Mouse (Mus musculus): ENCODE measurements around the gene BC030867. TPM values are rescaled to one million over a fixed set of nuclear protein-coding genes. Genes with fewer than 3 reads are reported as not detected.

The BC030867 gene
- polyA plus RNA-seq, 1 experiment from 2014 or later = 25.8 TPM

DNA sequence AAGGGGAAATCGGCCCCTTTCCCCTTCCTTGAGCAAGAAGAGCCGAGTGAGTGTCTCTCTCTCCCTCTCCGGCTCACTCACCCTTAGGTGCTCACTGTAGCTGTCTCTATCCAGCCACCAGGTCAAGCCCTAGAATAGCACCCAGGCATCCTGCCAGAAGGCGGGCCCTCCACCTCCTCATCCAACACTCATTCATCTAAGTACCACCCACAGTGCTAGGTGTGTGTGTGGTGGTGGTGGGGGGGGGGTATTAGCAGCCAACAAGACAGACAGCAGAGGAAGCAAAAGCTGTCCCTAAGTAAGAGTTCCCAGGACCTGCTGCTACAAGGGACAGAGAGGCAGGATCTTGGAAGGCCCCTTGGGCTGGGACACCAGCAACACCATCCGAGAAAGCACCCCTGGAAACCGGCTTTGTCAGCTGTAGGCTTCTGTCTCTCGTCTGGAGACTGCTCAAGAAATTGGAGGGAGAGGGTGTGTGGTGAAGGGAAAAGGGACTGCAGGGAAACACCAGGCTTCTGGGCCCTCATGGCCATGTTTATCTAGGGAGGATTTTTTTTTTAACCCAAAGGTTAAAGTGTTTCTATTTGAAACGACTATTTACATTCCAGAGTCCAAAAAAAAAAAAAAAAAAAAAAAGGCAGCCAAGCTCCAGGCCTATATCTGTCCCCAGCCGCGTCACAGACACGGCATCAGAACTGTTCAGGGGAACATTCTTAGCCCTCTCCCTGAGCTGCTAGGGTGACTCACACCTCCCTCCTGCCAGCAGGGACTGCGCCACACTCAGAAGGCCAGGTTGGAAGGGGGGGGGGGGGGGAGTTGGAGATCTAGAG is 32.4 kb upstream of the BC030867 start:
- DNase-seq (ENCODE audit: low spot score) = no peak
- H3K9me3 ChIP-seq (replicated peaks) = no peaks in the 10 kb centered on the region
- WGBS = 52% methylated on average over 12 of the region's 12 CpGs
- peaks cover 81% of the 10 kb centered on the region for H3K4me1 ChIP-seq
- peak overlapping the region; percentile 49; the same call in 1 of the 2 replicates for H3K27ac ChIP-seq (replicated peaks)
- no peaks in the 10 kb centered on the region; the same call in 1 of the 2 replicates for H3K27me3 ChIP-seq (ENCODE audit: low read depth, poor library complexity, severe bottlenecking)
- H3K36me3 ChIP-seq = peaks cover 44% of the 10 kb centered on the region
- no peak overlapping the region for H3K4me3 ChIP-seq

DNA sequence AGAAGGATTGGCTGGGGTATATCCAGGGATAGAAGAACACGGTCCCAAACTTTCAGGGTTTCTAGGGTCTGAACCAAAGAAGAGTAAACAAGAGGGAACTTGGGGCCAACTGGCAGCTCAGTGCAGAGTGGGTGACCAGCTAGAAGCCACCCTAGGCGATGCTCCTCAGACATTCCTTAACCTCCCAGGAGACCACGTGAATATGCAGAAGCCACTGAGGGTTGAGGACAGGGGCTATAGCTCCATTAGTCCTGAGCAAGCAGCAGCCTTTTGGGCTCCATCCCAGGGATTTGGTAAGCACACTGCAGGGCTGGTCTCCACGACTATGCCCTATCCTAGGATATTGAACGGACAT is 31.8 kb upstream of the BC030867 start:
- no peak overlapping the region for H3K4me3 ChIP-seq
- H3K36me3 ChIP-seq = peaks cover 49% of the 10 kb centered on the region
- WGBS = 61% methylated on average over 5 of the region's 5 CpGs
- peak overlapping the region; percentile 49; the same call in 1 of the 2 replicates for H3K27ac ChIP-seq (replicated peaks)
- H3K9me3 ChIP-seq (replicated peaks) = no peaks in the 10 kb centered on the region
- H3K4me1 ChIP-seq = peaks cover 77% of the 10 kb centered on the region
- DNase-seq (ENCODE audit: low spot score) = no peak
- no peaks in the 10 kb centered on the region; the same call in 1 of the 2 replicates for H3K27me3 ChIP-seq (ENCODE audit: low read depth, poor library complexity, severe bottlenecking)

DNA sequence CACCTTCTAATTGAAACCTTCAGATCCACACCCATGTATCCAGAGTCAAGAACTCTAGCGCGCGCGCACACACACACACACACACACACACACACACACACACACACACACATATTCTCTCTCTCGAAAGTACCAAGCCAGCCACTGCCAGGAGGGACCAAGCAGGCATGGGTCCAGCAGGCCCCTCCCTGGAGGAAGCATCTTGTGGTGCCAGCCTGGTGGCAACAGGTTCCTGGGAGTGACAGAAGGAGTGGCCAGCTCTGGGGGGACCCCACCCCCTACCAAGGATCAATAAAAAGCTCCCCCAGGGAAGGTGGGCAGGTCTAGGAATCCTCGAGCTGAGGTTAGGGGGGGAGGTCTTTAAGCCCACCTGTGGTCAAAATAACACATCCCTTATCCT is 31.3 kb upstream of the BC030867 start:
- Histone ChIP-seq H3K27ac (replicated peaks) (peak overlapping the region; percentile 82; the same call in 1 of the 2 replicates), H3K36me3 (peaks cover 51% of the 10 kb centered on the region), H3K27me3 (ENCODE audit: low read depth, poor library complexity, severe bottlenecking) (no peaks in the 10 kb centered on the region; the same call in 1 of the 2 replicates), H3K4me3 (no peak overlapping the region), H3K9me3 (replicated peaks) (no peaks in the 10 kb centered on the region), H3K4me1 (peaks cover 78% of the 10 kb centered on the region)
- DNase-seq (ENCODE audit: low spot score) = no peak
- WGBS = 85% methylated on average over 6 of the region's 6 CpGs

DNA sequence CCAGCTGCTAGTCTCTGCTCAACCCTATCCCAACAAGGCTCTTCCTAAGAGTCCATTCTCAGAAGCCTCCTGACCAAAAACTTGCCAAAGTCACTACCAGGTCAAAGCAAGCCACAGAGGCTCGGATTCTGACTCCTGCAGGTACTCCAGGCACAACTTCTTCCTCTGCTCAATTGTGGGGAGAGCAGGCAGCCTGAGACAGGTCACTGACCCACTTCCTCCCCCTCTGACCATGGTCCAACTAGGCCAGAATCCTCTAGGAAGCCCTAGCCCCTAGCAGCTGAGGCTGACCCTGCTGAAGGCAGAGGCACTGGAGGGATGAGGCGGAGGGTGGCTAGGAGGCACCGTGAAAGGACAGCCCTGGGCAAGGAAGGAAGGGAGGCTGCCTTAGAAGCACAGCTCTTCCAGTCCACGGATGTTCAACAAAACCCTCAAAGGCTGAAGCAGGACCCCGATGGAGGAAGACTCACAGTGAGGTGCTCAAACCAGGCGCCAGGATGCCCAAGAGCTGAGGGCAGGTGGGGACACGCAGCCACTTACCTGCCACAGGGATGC is 30.7 kb upstream of the BC030867 start:
- Histone ChIP-seq H3K4me1 (peaks cover 81% of the 10 kb centered on the region), H3K9me3 (replicated peaks) (no peaks in the 10 kb centered on the region), H3K27ac (replicated peaks) (peak overlapping the region; percentile 82), H3K27me3 (ENCODE audit: low read depth, poor library complexity, severe bottlenecking) (no peaks in the 10 kb centered on the region; the same call in 1 of the 2 replicates), H3K4me3 (peak overlapping the region; percentile 42), H3K36me3 (peaks cover 52% of the 10 kb centered on the region)
- WGBS = 79% methylated on average over 7 of the region's 7 CpGs
- no peak for DNase-seq (ENCODE audit: low spot score)

DNA sequence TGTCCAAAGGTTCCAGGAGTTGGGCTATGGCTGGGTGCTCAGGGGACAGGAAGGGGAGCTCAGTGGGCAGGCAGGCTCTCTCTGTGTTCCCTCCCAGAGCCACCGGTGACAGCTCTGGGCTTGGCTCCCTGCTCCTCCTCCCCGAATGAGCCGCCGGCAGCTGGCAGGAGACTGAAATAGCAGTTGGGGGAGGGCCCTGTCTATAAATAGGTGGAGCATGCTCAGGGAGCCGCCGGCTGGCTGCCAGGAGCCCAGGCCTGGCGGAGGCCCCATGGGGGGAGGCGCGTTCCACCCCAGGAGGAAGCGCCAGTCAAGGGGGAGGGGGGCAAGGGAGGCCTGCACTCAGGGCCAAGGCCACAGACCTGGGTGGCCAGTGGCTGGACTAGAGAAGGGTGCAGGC is 29.9 kb upstream of the BC030867 start:
- H3K9me3 ChIP-seq (replicated peaks) = no peaks in the 10 kb centered on the region
- DNase-seq (ENCODE audit: low spot score) = peak; percentile 74
- peaks cover 85% of the 10 kb centered on the region for H3K4me1 ChIP-seq
- H3K27me3 ChIP-seq (ENCODE audit: low read depth, poor library complexity, severe bottlenecking) = no peaks in the 10 kb centered on the region; the same call in 1 of the 2 replicates
- WGBS = under 1% methylated on average over 10 of the region's 10 CpGs
- H3K4me3 ChIP-seq = peak overlapping the region; percentile 42
- peaks cover 48% of the 10 kb centered on the region for H3K36me3 ChIP-seq
- peak overlapping the region; percentile 82 for H3K27ac ChIP-seq (replicated peaks)

DNA sequence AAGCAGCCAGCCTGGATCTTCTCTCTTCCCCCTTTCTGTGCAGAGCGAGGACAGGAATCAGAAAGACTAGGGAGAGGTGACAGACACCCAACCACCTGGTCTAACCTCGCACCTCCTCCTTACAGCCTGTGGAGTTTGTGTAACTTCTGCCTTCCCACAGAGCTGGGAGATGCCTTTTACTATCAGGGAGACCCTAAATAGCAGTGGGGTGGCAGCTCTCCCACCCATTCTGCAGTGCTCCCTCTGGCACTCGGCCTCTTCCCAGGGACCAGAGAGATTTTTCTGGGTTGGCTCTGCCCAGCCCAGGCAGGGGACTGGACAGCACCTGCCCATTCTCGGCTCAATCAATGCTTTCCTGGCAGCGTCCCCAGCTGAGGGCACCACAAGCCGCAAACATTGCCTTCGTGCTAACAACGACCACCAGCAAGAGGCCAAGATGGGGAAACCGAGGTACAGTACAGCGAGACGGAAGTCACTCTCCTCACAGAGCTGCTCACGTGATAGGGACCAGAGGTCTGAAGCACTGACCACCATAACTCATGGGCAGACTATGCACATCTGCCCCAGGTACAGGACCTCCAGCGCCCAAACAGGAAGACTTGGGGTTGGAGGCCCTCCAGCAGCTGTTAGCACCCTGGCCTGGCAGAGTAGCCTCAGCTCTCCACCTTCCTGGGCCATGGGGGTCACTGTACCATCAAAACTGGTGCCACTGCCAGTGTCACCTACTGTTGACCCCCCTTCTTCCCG is 29.3 kb upstream of the BC030867 start:
- peak overlapping the region; percentile 42; the same call in 1 of the 2 replicates for H3K4me3 ChIP-seq

DNA sequence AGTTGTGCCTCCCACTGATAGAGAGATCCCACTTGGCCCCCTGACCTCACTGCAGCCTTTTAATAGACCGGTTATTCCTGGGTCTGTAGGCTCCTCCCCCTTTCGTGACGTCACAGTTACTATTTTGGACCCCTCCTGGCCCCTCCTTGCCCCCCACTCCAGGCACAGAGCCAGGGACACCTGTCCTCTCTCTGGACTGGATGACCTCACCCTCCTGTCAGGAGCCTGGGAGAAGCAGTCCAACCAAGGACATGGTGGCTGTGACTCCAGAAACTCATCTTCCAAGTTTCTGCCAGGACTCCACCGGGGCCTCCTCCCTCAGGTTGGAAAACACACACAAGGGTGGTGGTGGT is 28.7 kb upstream of the BC030867 start:
- H3K4me3 ChIP-seq = no peak overlapping the region
- peaks cover 85% of the 10 kb centered on the region for H3K4me1 ChIP-seq
- no peak overlapping the region for H3K27ac ChIP-seq (replicated peaks)
- peaks cover 53% of the 10 kb centered on the region for H3K36me3 ChIP-seq
- 77% methylated on average over 4 of the region's 4 CpGs for WGBS
- no peaks in the 10 kb centered on the region for H3K9me3 ChIP-seq (replicated peaks)
- H3K27me3 ChIP-seq (ENCODE audit: low read depth, poor library complexity, severe bottlenecking) = peaks cover 8% of the 10 kb centered on the region; the same call in 1 of the 2 replicates
- DNase-seq (ENCODE audit: low spot score) = no peak

More for the DNA sequence above, 29.3 kb upstream of the BC030867 start:
- no peak for DNase-seq (ENCODE audit: low spot score)
- Histone ChIP-seq H3K9me3 (replicated peaks) (no peaks in the 10 kb centered on the region), H3K27me3 (ENCODE audit: low read depth, poor library complexity, severe bottlenecking) (peaks cover 6% of the 10 kb centered on the region; the same call in 1 of the 2 replicates), H3K4me1 (peaks cover 85% of the 10 kb centered on the region), H3K27ac (replicated peaks) (peak overlapping the region; percentile 82), H3K36me3 (peaks cover 52% of the 10 kb centered on the region)
- 73% methylated on average over 14 of the region's 14 CpGs for WGBS

DNA sequence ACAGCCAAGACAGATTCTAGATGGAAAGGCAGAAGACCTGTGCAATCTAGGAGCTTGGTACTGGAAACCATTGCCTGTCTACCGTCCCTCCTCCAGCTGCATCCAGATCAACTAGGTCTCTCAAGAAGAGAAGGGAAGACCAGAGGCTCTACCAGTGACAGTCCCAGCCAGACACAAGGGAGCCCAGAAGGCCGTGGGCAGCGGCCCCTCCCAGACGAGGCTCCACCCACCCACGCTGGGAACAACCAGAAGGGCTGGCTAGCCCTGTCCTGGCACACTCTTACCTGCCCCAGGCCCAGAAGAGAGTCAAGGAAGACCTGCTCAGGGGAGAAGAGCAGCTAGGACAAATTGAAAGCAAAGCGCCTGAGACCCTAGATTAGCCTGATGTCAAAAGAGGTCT is 28.2 kb upstream of the BC030867 start:
- H3K9me3 ChIP-seq (replicated peaks) = no peaks in the 10 kb centered on the region
- no peak overlapping the region for H3K4me3 ChIP-seq
- H3K27me3 ChIP-seq (ENCODE audit: low read depth, poor library complexity, severe bottlenecking) = peaks cover 13% of the 10 kb centered on the region; the same call in 1 of the 2 replicates
- H3K27ac ChIP-seq (replicated peaks) = no peak overlapping the region
- peaks cover 85% of the 10 kb centered on the region for H3K4me1 ChIP-seq
- DNase-seq (ENCODE audit: low spot score) = no peak
- peaks cover 53% of the 10 kb centered on the region for H3K36me3 ChIP-seq
- 79% methylated on average over 6 of the region's 6 CpGs for WGBS

DNA sequence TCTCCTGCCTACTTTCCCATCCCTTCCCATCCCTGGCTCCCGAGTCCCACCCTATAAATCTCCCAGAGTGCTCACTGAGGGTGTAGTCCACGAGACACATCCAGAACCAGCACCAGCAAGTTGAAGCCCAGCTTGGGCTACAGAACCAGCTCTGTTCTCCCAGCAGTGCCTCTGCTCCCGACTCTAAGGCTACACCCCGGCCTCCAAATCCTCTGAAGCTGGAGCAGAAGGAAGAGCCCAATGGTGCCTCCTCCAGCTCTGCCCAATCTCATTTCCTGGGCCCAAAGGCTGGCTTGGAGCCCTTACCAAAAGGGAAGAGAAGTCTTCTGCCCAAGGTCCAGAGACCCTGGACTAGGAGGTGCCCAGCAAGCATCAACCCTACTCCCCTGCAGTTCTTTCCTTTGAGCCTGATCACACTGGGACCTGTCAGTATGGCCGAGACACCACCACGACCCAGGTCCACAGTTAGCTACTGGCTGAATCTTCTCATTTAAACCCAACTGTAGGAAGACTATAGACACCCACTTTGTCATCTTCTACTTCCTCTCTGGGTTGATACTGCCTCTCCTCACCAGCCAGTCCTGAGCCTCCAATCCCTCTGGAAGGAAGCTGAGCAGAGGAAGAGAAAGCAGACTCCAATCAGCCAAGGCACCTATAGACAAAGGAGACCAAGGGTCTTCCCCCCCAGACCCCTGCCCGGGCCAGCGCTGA is 27.3 kb upstream of the BC030867 start:
- WGBS = 89% methylated on average over 8 of the region's 8 CpGs

DNA sequence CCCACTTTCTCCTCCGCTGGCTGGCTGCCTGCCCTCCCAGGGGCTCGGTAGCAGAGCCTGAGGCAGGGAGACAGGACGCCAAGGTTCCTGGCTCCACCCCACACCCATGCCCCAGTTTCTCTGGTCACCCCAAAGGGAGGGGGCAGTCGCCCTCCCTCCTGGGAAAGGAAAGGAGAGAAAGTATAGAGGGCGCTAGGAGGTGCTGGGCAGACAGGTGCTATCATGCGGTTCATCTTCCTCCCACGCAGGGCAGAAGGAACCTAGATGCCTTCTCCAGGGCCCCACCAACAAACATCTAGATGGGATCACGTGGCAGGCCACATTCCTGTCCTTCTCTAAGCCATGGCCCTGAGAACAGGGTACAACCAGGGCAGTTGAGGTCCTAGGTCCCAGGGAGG is 26.7 kb upstream of the BC030867 start:
- Histone ChIP-seq H3K36me3 (peaks cover 53% of the 10 kb centered on the region), H3K9me3 (replicated peaks) (no peaks in the 10 kb centered on the region), H3K4me1 (peaks cover 86% of the 10 kb centered on the region), H3K27me3 (ENCODE audit: low read depth, poor library complexity, severe bottlenecking) (peaks cover 25% of the 10 kb centered on the region), H3K4me3 (no peak overlapping the region), H3K27ac (replicated peaks) (no peak overlapping the region)
- 81% methylated on average over 8 of the region's 8 CpGs for WGBS
- DNase-seq (ENCODE audit: low spot score) = no peak

More for the DNA sequence above, 27.3 kb upstream of the BC030867 start:
- Histone ChIP-seq H3K27me3 (ENCODE audit: low read depth, poor library complexity, severe bottlenecking) (peaks cover 20% of the 10 kb centered on the region), H3K27ac (replicated peaks) (no peak overlapping the region), H3K4me1 (peaks cover 85% of the 10 kb centered on the region), H3K9me3 (replicated peaks) (no peaks in the 10 kb centered on the region), H3K4me3 (no peak overlapping the region), H3K36me3 (peaks cover 53% of the 10 kb centered on the region)
- no peak for DNase-seq (ENCODE audit: low spot score)

DNA sequence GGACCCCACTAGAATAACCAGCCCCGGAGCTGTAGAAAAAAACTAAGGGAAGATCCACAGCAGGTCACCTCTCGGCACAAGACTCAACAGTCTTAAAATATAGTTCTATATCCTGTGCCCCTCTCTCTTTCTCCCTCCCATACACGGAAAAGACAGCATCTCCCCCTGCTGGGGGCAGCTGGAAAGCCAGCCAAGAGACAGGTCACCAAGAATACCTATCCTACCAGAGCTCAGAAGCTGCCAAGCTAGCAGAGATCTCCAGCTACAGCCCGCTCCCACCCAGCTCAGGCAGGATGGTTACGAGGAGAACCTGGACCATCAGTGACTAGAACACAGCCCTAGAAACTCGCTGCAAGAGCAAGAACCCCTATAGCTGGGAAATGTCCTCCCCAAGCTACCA is 25.5 kb upstream of the BC030867 start:
- WGBS = 55% methylated on average over 6 of the region's 6 CpGs
- Histone ChIP-seq H3K27me3 (ENCODE audit: low read depth, poor library complexity, severe bottlenecking) (peaks cover 27% of the 10 kb centered on the region), H3K4me1 (peaks cover 86% of the 10 kb centered on the region), H3K27ac (replicated peaks) (no peak overlapping the region; the same call in 1 of the 2 replicates), H3K4me3 (no peak overlapping the region), H3K9me3 (replicated peaks) (no peaks in the 10 kb centered on the region), H3K36me3 (peaks cover 41% of the 10 kb centered on the region)
- DNase-seq (ENCODE audit: low spot score) = peak; percentile 64

DNA sequence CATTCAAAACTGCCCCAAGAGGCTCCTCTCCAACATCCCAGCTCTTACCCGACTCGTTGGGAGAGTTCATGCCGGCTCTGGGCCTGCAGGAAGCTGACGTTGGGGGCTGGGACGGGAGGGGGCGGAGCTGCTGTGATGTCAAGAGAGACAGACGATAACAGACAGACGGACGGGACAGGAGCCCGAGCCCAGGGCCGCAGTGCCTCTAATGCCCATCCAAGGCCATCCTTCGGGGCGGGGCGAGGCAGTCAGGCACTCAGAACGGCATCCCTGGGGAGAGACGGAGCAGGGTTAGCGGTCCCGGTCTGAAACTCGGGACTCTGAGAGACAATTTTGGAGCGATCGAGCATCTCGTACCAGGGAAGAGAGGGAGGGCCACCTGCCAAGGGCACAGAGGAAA is 24.0 kb upstream of the BC030867 start:
- peaks cover 86% of the 10 kb centered on the region for H3K4me1 ChIP-seq
- 6% methylated on average over 22 of the region's 22 CpGs for WGBS
- H3K27ac ChIP-seq (replicated peaks) = peak overlapping the region; percentile 43
- no peak for DNase-seq (ENCODE audit: low spot score)
- H3K36me3 ChIP-seq = peaks cover 35% of the 10 kb centered on the region
- H3K27me3 ChIP-seq (ENCODE audit: low read depth, poor library complexity, severe bottlenecking) = peaks cover 35% of the 10 kb centered on the region
- H3K9me3 ChIP-seq (replicated peaks) = no peaks in the 10 kb centered on the region
- peak overlapping the region; percentile 32 for H3K4me3 ChIP-seq

All from midbrain, embryonic 10.5 days (tissue).